Mouse (Mus musculus): Measurements from ENCODE around the gene Olfr1253. TPM values are rescaled to one million over a fixed set of nuclear protein-coding genes. Genes with fewer than 3 reads are reported as not detected.

The Olfr1253 gene
- not detected for total RNA-seq (2021)
- long read RNA-seq, experiment 1 = 0 reads
- long read RNA-seq, experiment 2 = 0 reads

GRCm38 (mm10) chr2:89756990-89757389, at the start of gene Olfr1253:
Olfr1253 (minus strand) TSS chr2:89757090.
- DNase-seq (ENCODE audit: low spot score in 2 of 2) = no peak
- intact Hi-C loops (cut with DNase I) = no loop called here

- intact Hi-C loops (cut with DNase I) = no loop called here
Measured at GRCm38 (mm10) chr2:89799583-89799982, 42.7 kb upstream of the Olfr1253 start.

GRCm38 (mm10) chr2:89793519-89793918, 36.6 kb upstream of the Olfr1253 start, which contains the start of gene Olfr1254:
Olfr1254 (minus strand) TSS chr2:89793619.
- no peak for DNase-seq (ENCODE audit: low spot score in 2 of 2)
- intact Hi-C loops (cut with DNase I) = no loop called here

More at GRCm38 (mm10) chr2:89799583-89799982, 42.7 kb upstream of the Olfr1253 start:
- peak; percentile 2 to 5 for DNase-seq (ENCODE audit: low spot score in 2 of 2)

- intact Hi-C loops (cut with DNase I) = no loop called here
- DNase-seq (ENCODE audit: low spot score in 2 of 2) = no peak
Measured at GRCm38 (mm10) chr2:89724912-89725311, 32.0 kb downstream of the Olfr1253 start, which contains the start of gene Olfr1252. Olfr1252 (minus strand) TSS chr2:89725012.

Other genes starting within 250 kb of the Olfr1253 start
- gene Olfr1243, start 225.6 kb downstream of the Olfr1253 start, total RNA-seq (2021) = not detected
- not detected for gene Olfr1245, start 178.6 kb downstream of the Olfr1253 start, total RNA-seq (2021)
- gene Olfr1246, start 163.9 kb downstream of the Olfr1253 start, total RNA-seq (2021) = not detected
- gene Olfr1247, start 143.0 kb downstream of the Olfr1253 start, total RNA-seq (2021) = under 1 TPM; 0.06 to 0.11 TPM
- gene Olfr1248, start 138.8 kb downstream of the Olfr1253 start, total RNA-seq (2021) = not detected
- not detected for gene Olfr1249, start 122.1 kb downstream of the Olfr1253 start, total RNA-seq (2021)
- under 1 TPM; 0.07 to 0.15 TPM for gene Olfr1250, start 95.6 kb downstream of the Olfr1253 start, total RNA-seq (2021)
- gene Olfr1251, start 85.2 kb downstream of the Olfr1253 start, total RNA-seq (2021) = not detected
- not detected for gene Olfr1252, start 32.1 kb downstream of the Olfr1253 start, total RNA-seq (2021)
- not detected for gene Olfr1254, start 36.5 kb upstream of the Olfr1253 start, total RNA-seq (2021)
- gene Olfr1255, start 55.0 kb upstream of the Olfr1253 start, total RNA-seq (2021) = not detected
- gene Olfr1256, start 84.5 kb upstream of the Olfr1253 start, total RNA-seq (2021) = under 1 TPM in 1 of 2 experiments, not detected in 1; 0.04 TPM
- gene Olfr48, start 91.1 kb upstream of the Olfr1253 start, total RNA-seq (2021) = not detected
- gene Olfr1257, start 121.3 kb upstream of the Olfr1253 start, total RNA-seq (2021) = not detected
- gene Olfr1258, start 170.2 kb upstream of the Olfr1253 start, total RNA-seq (2021) = not detected
- gene Olfr1259, start 191.6 kb upstream of the Olfr1253 start, total RNA-seq (2021) = not detected
- gene Olfr1260, start 217.2 kb upstream of the Olfr1253 start, total RNA-seq (2021) = not detected
- gene Olfr1261, start 234.1 kb upstream of the Olfr1253 start, total RNA-seq (2021) = not detected
- gene Olfr1262, start 243.1 kb upstream of the Olfr1253 start, total RNA-seq (2021) = not detected

Data from left cerebral cortex, postnatal 14 days (tissue).